Mouse (Mus musculus): ENCODE measurements around the gene Ctnnb1.

DNA sequence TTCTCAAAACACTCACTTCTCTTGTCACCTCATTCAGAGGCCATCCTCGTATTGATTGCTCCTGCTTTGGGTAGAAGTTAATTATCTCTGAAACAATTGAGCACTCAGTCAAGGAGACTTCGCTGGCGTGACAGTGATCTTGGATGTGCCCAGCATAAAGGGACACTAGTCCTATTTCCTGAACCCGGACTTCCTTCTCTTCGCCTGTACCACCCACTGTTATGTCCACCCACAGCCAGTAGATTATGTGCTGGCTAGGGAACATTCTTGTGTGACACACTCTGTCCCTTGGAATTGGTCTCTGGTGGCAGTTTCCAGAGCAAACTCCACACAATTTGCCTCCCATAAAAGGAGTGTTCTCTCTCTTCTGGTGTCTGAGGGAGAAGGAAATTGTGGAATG, 32.5 kb upstream of the Ctnnb1 start:
- no peak for TF ChIP-seq FLI1 (IDR thresholded peaks at IDR 0.05; ENCODE audit: low read length)
- TF ChIP-seq GATA1 (IDR thresholded peaks at IDR 0.05; ENCODE audit: borderline replicate concordance, low read length): no peak

Data from megakaryocyte, embryonic 14.5 days (primary cell).